Comparison of ENCODE assay signal across 11 mouse cellular contexts in the genomic region with DNA sequence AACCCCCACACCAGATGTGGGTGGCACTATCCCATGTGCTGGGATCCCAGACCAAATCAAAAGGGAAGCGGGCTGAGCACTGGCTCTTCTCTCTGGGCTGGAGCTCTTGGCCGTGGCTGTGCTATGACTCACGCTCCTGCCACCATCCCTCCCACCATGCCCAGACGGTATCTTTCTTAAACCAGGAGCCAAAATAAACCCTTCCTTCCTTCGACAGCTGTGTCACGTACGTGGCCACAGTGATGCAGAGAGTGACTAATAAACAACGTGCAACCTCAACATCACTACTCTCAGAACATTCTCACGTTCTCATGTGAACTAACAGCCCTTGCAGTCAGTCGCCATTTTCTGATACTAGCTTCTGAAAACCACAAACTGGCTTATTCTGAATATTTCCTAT. TPM values are rescaled to one million over a fixed set of nuclear protein-coding genes. Genes with fewer than 3 reads are reported as not detected.
DNase-seq lines count a peak whose midpoint lies in the region; ATAC-seq and TF ChIP-seq lines count a peak whose summit lies in the region.
"Had no signal": no experiment of that assay in that cellular context is flagged by ENCODE, and none has a peak within 500 bp of the region (broad histone marks: within the 10 kb centered on the region; RNA-seq: fewer than 3 reads in every experiment).

No protein-coding gene starts in this region.

- H3K27me3 ChIP-seq in lung, embryonic 14.5 days (ENCODE audit: insufficient read depth, low read length), result no peaks in the 10 kb centered on the region
- H3K27me3 ChIP-seq in forebrain, embryonic 13.5 days, result no peaks in the 10 kb centered on the region
- H3K27me3 ChIP-seq: neural tube, embryonic 12.5 days; stomach, embryonic 15.5 days had no signal

- H3K36me3 ChIP-seq in lung, embryonic 14.5 days (ENCODE audit: insufficient read depth), result peaks cover 73% of the 10 kb centered on the region
- H3K36me3 ChIP-seq in forebrain, embryonic 13.5 days (ENCODE audit: poor library complexity, severe bottlenecking), result peaks cover 52% of the 10 kb centered on the region

- H3K9me3 ChIP-seq in lung, embryonic 14.5 days (ENCODE audit: low read depth, low read length), result no peaks in the 10 kb centered on the region
- no peaks in the 10 kb centered on the region for H3K9me3 ChIP-seq in forebrain, embryonic 13.5 days (replicated peaks)
- H3K9me3 ChIP-seq: embryonic facial prominence, embryonic 10.5 days; neural tube, embryonic 12.5 days; stomach, embryonic 15.5 days had no signal

- H3K9ac ChIP-seq in lung, embryonic 14.5 days, result no peak overlapping the region
- H3K9ac ChIP-seq in forebrain, embryonic 13.5 days, result no peak overlapping the region
- H3K9ac ChIP-seq: neural tube, embryonic 12.5 days; stomach, embryonic 15.5 days had no signal

- H3K27ac ChIP-seq in lung, embryonic 14.5 days (ENCODE audit: low read depth), result no peak overlapping the region
- H3K27ac ChIP-seq in forebrain, embryonic 13.5 days, result no peak overlapping the region
- H3K27ac ChIP-seq: embryonic facial prominence, embryonic 10.5 days; neural tube, embryonic 12.5 days; stomach, embryonic 15.5 days had no signal

- intact Hi-C loops in heart, postnatal 10 days (cut with DNase I), result no loop called here

- no peak for TF ChIP-seq POLR2A in lung, adult 2 months (IDR thresholded peaks at IDR 0.05; ENCODE audit: borderline replicate concordance, extremely low read depth, low read depth, low read length)

- WGBS in lung, embryonic 14.5 days, result 40% methylated on average over 10 of the region's 10 CpGs
- 31% methylated on average over 10 of the region's 10 CpGs for WGBS in lung, adult 2 months
- WGBS in forebrain, embryonic 13.5 days, result 88% methylated on average over 10 of the region's 10 CpGs

- H3K4me3 ChIP-seq in lung, embryonic 14.5 days (ENCODE audit: low read depth, low read length), result no peak overlapping the region
- H3K4me3 ChIP-seq in lung, adult 2 months (replicated peaks; ENCODE audit: extremely low read depth, low read depth, low read length), result no peak overlapping the region
- no peak overlapping the region for H3K4me3 ChIP-seq in forebrain, embryonic 13.5 days
- H3K4me3 ChIP-seq: embryonic facial prominence, embryonic 10.5 days; neural tube, embryonic 12.5 days; stomach, embryonic 15.5 days had no signal

- no peak for TF ChIP-seq CTCF in lung, embryonic 14.5 days (IDR thresholded peaks at IDR 0.05; ENCODE audit: low read depth)
- TF ChIP-seq CTCF in lung, adult 2 months (IDR thresholded peaks at IDR 0.05; ENCODE audit: insufficient read depth, low read length), result no peak

- ATAC-seq in lung, embryonic 14.5 days (ENCODE audit: insufficient read depth), result peak; percentile 55; the same call in 1 of the 2 replicates
- ATAC-seq in inflammation-experienced regulatory T-cells, adult 6 months, result no peak
- ATAC-seq in forebrain, embryonic 13.5 days, result no peak

- H3K4me2 ChIP-seq in lung, embryonic 14.5 days, result no peak overlapping the region
- no peak overlapping the region for H3K4me2 ChIP-seq in forebrain, embryonic 13.5 days
- H3K4me2 ChIP-seq: neural tube, embryonic 12.5 days; stomach, embryonic 15.5 days had no signal

- DNase-seq in lung, embryonic 14.5 days, result peak; percentile 49
- DNase-seq in lung, adult 2 months, result no peak
- DNase-seq in adrenal gland, postnatal 25 days, result peak; percentile 41
- peak; percentile 26 to 37 for DNase-seq in heart, postnatal 10 days
- DNase-seq in right cerebral cortex, postnatal 36 days (ENCODE audit: low spot score in 2 of 2), result peak; percentile 34 to 60
- DNase-seq: kidney, adult 8-10 months had no signal

- H3K4me1 ChIP-seq in lung, embryonic 14.5 days (ENCODE audit: insufficient read depth), result no peaks in the 10 kb centered on the region
- no peaks in the 10 kb centered on the region for H3K4me1 ChIP-seq in lung, adult 2 months (ENCODE audit: control insufficient read depth, insufficient read depth, low read length)
- peaks cover 15% of the 10 kb centered on the region for H3K4me1 ChIP-seq in forebrain, embryonic 13.5 days
- H3K4me1 ChIP-seq: neural tube, embryonic 12.5 days; stomach, embryonic 15.5 days had no signal

RNA-seq across cellular contexts. Expression of gene Podn, which starts 38.1 kb away (rescaled TPM):
- 3.5 TPM in 2 replicates for polyA plus RNA-seq in lung, embryonic 14.5 days (2014; fragmentation: Nextera tagmentation; extraction: Ambion mirVana)
- 56.1 and 59.8 TPM in 2 replicates for polyA plus RNA-seq in lung, adult 2 months (2012; rRNA removed)
- 4.1 and 6.6 TPM in 2 replicates for total RNA-seq in adrenal gland, postnatal 25 days (2021)
- total RNA-seq in heart, postnatal 10 days (2021), result 10 to 100 TPM; 12.1 to 24.1 TPM
- not detected for polyA plus RNA-seq in inflammation-experienced regulatory T-cells, adult 6 months (2017; shearing (Covaris generic))
- polyA plus RNA-seq in forebrain, embryonic 13.5 days (2015; fragmentation: Nextera tagmentation; extraction: Ambion mirVana), result 0.15 and 0.27 TPM in 2 replicates

Comparison
In these comparisons a context has a peak if more than half of its experiments do, and no peak if none do; other contexts are left out.
1. RNA of gene Podn, which starts 38.1 kb away (polyA plus RNA-seq): 56.1 to 59.8 TPM in lung, adult 2 months; 3.5 TPM in lung, embryonic 14.5 days, 0.15 to 0.27 TPM in forebrain, embryonic 13.5 days and not detected in inflammation-experienced regulatory T-cells, adult 6 months; every median in the first group is over 10 times any median in the second.